Mouse (Mus musculus) kidney, embryonic 16.5 days (tissue): Measurements from ENCODE around the gene Sgsh. TPM values are rescaled to one million over a fixed set of nuclear protein-coding genes. Genes with fewer than 3 reads are reported as not detected.

Experiments
- ATAC-seq: fragments of 200-750 bp; cut with Nextera tagmentation; 2 replicates; pipeline ENCODE4 v1.8.0; 2017; ENCODE audit warnings: moderate TSS enrichment; ENCODE audit not compliant: low FRiP score, low TSS enrichment
- H3K27ac ChIP-seq: fragments of 300-500 bp; sonication (generic); 2 replicates; pipeline ENCODE4 v1.5.1; 2014; ENCODE audit warnings: low read length
- H3K27me3 ChIP-seq: fragments of 300-500 bp; sonication (generic); 2 replicates; pipeline ENCODE4 v1.6.1; 2014; ENCODE audit warnings: low read length, control low read depth, mixed read lengths; ENCODE audit not compliant: insufficient read depth
- H3K36me3 ChIP-seq: fragments of 300-500 bp; sonication (generic); 2 replicates; pipeline ENCODE4 v1.6.1; 2014; ENCODE audit warnings: low read length, control low read depth, mixed read lengths; ENCODE audit not compliant: insufficient read depth
- H3K4me1 ChIP-seq: fragments of 300-500 bp; sonication (generic); 2 replicates; pipeline ENCODE4 v1.6.1; 2014; ENCODE audit warnings: low read length, control low read depth, mixed read lengths; ENCODE audit not compliant: insufficient read depth
- H3K4me2 ChIP-seq: fragments of 300-500 bp; sonication (generic); replicated peaks from 2 replicates; pipeline ENCODE4 v1.6.1; 2014; ENCODE audit warnings: low read depth, low read length
- H3K4me3 ChIP-seq: fragments of 300-500 bp; sonication (generic); 2 replicates; pipeline ENCODE4 v1.5.1; 2014; ENCODE audit warnings: mild to moderate bottlenecking, low read length
- H3K9ac ChIP-seq: fragments of 300-500 bp; sonication (generic); replicated peaks from 2 replicates; pipeline ENCODE4 v1.6.1; 2014; ENCODE audit warnings: low read length
- H3K9me3 ChIP-seq: fragments of 300-500 bp; sonication (generic); 2 replicates; pipeline ENCODE4 v1.6.1; 2016; ENCODE audit warnings: low read length, control low read depth
- WGBS: fragments of 180-500 bp; shearing (Covaris S2); extraction: QIAGEN DNeasy Blood & Tissue Kit; methylation state at CpG from one replicate; pipeline ENCODE4 v1.1.7; 2014; 5-methylcytosine and 5-hydroxymethylcytosine counted together
- polyA plus RNA-seq: library from polyadenylated mRNA; unstranded; fragments of >200 nt; fragmentation: Nextera tagmentation; extraction: Ambion mirVana; gene quantifications from 2 replicates; pipeline ENCODE4 v1.2.1, GENCODE M21; 2015

Sgsh gene
- polyA plus RNA-seq, result 8.3 and 8.7 TPM in 2 replicates

GRCm38 (mm10) chr11:119355443-119356385 is at the start of gene Sgsh, which contains the start of gene Slc26a11:
Gene Sgsh (minus strand): TSS chr11:119355536.
Gene Slc26a11 (plus strand): TSS chr11:119355557.
- ATAC-seq, result peak; percentile 97
- Histone ChIP-seq H3K9me3 (no peaks in the 10 kb centered on the region), H3K4me2 (peak within 1 kb of the TSS; percentile 96), H3K36me3 (0 out of 2 replicates have a peak, but pooled peaks cover 3% of the 10 kb centered on the region), H3K27me3 (no peaks in the 10 kb centered on the region), H3K27ac (peak within 1 kb of the TSS; percentile 81), H3K4me1 (peaks cover 13% of the 10 kb centered on the region), H3K9ac (peak within 1 kb of the TSS; percentile 83), H3K4me3 (peak within 1 kb of the TSS; percentile 73)
- under 1% methylated on average over 37 of the region's 40 CpGs for WGBS

- no peak for ATAC-seq
- 65% methylated on average over 5 of the region's 5 CpGs for WGBS
- Histone ChIP-seq H3K4me2 (no peak overlapping the region), H3K4me1 (no peaks in the 10 kb centered on the region), H3K27me3 (no peaks in the 10 kb centered on the region), H3K9me3 (no peaks in the 10 kb centered on the region), H3K9ac (no peak overlapping the region), H3K4me3 (no peak overlapping the region), H3K27ac (no peak overlapping the region), H3K36me3 (0 out of 2 replicates have a peak, but pooled peaks cover 2% of the 10 kb centered on the region)
These were observed 49.3 kb upstream of the Sgsh start for GRCm38 (mm10) chr11:119404627-119405026.

- Histone ChIP-seq H3K27ac (no peak overlapping the region), H3K9me3 (no peaks in the 10 kb centered on the region), H3K36me3 (0 out of 2 replicates have a peak, but pooled peaks cover 2% of the 10 kb centered on the region), H3K4me3 (no peak overlapping the region), H3K4me1 (no peaks in the 10 kb centered on the region), H3K9ac (no peak overlapping the region), H3K4me2 (no peak overlapping the region), H3K27me3 (no peaks in the 10 kb centered on the region)
- no peak for ATAC-seq
- 50% methylated on average over 11 of the region's 11 CpGs for WGBS
These were observed 47.3 kb upstream of the Sgsh start for GRCm38 (mm10) chr11:119402501-119403160.

GRCm38 (mm10) chr11:119396461-119396860 is 41.1 kb upstream of the Sgsh start:
- ATAC-seq, result no peak
- peaks cover 13% of the 10 kb centered on the region for H3K4me1 ChIP-seq
- no peak overlapping the region for H3K27ac ChIP-seq
- peaks cover 14% of the 10 kb centered on the region; the same call in 1 of the 2 replicates for H3K27me3 ChIP-seq
- no peak overlapping the region for H3K4me3 ChIP-seq
- no peaks in the 10 kb centered on the region for H3K36me3 ChIP-seq
- H3K9ac ChIP-seq, result no peak overlapping the region
- H3K9me3 ChIP-seq, result no peaks in the 10 kb centered on the region
- H3K4me2 ChIP-seq, result no peak overlapping the region
- 70% methylated on average over 7 of the region's 7 CpGs for WGBS

- Histone ChIP-seq H3K4me3 (no peak overlapping the region), H3K9me3 (no peaks in the 10 kb centered on the region), H3K27me3 (peaks cover 14% of the 10 kb centered on the region; the same call in 1 of the 2 replicates), H3K4me2 (no peak overlapping the region), H3K9ac (no peak overlapping the region), H3K36me3 (no peaks in the 10 kb centered on the region), H3K27ac (no peak overlapping the region), H3K4me1 (peaks cover 16% of the 10 kb centered on the region)
- WGBS, result 31% methylated on average over 13 of the region's 13 CpGs
- ATAC-seq, result no peak
These were observed 40.6 kb upstream of the Sgsh start for GRCm38 (mm10) chr11:119395931-119396330.

- Histone ChIP-seq H3K4me2 (peak overlapping the region; percentile 85; the same call in 1 of the 2 replicates), H3K27ac (no peak overlapping the region), H3K36me3 (no peaks in the 10 kb centered on the region), H3K27me3 (peaks cover 14% of the 10 kb centered on the region; the same call in 1 of the 2 replicates), H3K4me1 (peaks cover 20% of the 10 kb centered on the region), H3K4me3 (no peak overlapping the region), H3K9me3 (no peaks in the 10 kb centered on the region), H3K9ac (no peak overlapping the region)
- 31% methylated on average over 7 of the region's 7 CpGs for whole genome bisulfite sequencing
- no peak for ATAC-seq
These were observed 40.1 kb upstream of the Sgsh start for GRCm38 (mm10) chr11:119395394-119395793.

GRCm38 (mm10) chr11:119394210-119394609 is 38.9 kb upstream of the Sgsh start:
- no peak for ATAC-seq
- H3K36me3 ChIP-seq, result no peaks in the 10 kb centered on the region
- no peak overlapping the region for H3K27ac ChIP-seq
- peak overlapping the region; percentile 69 for H3K4me3 ChIP-seq
- 55% methylated on average over 6 of the region's 6 CpGs for WGBS
- no peaks in the 10 kb centered on the region for H3K9me3 ChIP-seq
- peaks cover 27% of the 10 kb centered on the region for H3K4me1 ChIP-seq
- peaks cover 14% of the 10 kb centered on the region; the same call in 1 of the 2 replicates for H3K27me3 ChIP-seq
- no peak overlapping the region for H3K9ac ChIP-seq
- peak overlapping the region; percentile 85 for H3K4me2 ChIP-seq

GRCm38 (mm10) chr11:119393483-119393804 is 38.1 kb upstream of the Sgsh start:
- Histone ChIP-seq H3K4me3 (peak overlapping the region; percentile 69), H3K9me3 (no peaks in the 10 kb centered on the region), H3K27me3 (peaks cover 16% of the 10 kb centered on the region; the same call in 1 of the 2 replicates), H3K27ac (peak overlapping the region; percentile 75), H3K36me3 (no peaks in the 10 kb centered on the region), H3K4me2 (peak overlapping the region; percentile 85), H3K9ac (peak overlapping the region; percentile 69), H3K4me1 (peaks cover 27% of the 10 kb centered on the region)
- ATAC-seq, result no peak
- WGBS, result 24% methylated on average over 7 of the region's 7 CpGs

- Histone ChIP-seq H3K36me3 (no peaks in the 10 kb centered on the region), H3K27me3 (peaks cover 19% of the 10 kb centered on the region), H3K4me3 (peak within 1 kb of the TSS; percentile 69), H3K4me1 (peaks cover 27% of the 10 kb centered on the region), H3K9me3 (no peaks in the 10 kb centered on the region), H3K27ac (peak within 1 kb of the TSS; percentile 75), H3K9ac (peak within 1 kb of the TSS; percentile 69), H3K4me2 (peak within 1 kb of the TSS; percentile 85)
- 1% methylated on average over 19 of the region's 19 CpGs for WGBS
- peak; percentile 40; the same call in 1 of the 2 replicates for ATAC-seq
These were observed 37.6 kb upstream of the Sgsh start, which contains the start of gene Rnf213 for GRCm38 (mm10) chr11:119392800-119393482. Gene Rnf213 (plus strand): TSS chr11:119393100.
